11 mouse cellular contexts compared by ENCODE assay signal in the genomic region with DNA sequence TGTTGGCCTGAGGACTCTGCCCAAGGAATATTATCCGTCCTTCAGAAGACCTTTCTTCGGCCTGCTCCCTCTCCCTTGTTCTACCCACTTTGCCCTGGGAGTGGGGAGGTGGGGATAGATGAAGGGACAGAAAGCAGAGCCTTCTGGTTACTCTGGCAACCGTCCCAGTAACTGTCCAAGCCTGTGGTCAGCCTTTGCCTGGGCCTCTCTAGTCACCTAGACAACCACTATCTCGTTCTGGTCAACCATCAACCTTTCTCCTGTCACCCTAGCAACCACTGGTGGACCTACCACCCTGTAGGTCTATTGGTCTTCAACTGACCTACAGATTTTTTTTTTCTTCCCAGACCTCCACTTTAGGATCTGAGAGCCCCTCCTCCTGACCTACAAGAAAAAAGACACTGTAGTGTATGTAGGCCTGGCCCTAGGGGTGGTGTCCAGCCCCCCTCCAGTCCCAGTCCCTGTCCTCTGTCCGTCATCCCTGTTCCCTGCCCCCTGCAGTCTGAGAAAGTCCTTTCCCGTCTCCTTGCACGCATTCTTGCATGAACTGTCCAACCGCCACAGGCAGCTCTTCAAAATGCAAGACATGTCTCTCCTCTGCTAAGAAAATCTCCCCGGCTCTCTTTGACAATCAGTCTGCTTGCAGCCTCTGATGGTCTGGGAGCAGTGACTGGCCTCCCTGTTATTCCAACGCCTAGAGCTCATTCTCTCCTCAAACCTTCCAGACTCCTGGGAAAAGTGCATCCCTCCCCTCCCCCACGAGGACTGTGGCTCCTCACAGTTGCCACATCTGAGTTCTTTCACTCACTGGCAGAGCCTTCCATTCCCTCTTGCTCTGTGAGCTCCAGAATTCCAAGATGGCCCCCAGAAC. TPM values are rescaled to one million over a fixed set of nuclear protein-coding genes. Genes with fewer than 3 reads are reported as not detected.
DNase-seq lines count a peak whose midpoint lies in the region; ATAC-seq and TF ChIP-seq lines count a peak whose summit lies in the region.
"Had no signal": no experiment of that assay in that cellular context is flagged by ENCODE, and none has a peak within 500 bp of the region (broad histone marks: within the 10 kb centered on the region; RNA-seq: fewer than 3 reads in every experiment).

No protein-coding gene starts in this region.

- no peaks in the 10 kb centered on the region for H3K9me3 ChIP-seq in heart, embryonic 10.5 days
- no peaks in the 10 kb centered on the region for H3K9me3 ChIP-seq in hindbrain, postnatal 0 days (ENCODE audit: low read length)

- H3K9ac ChIP-seq in hindbrain, postnatal 0 days (replicated peaks; ENCODE audit: low read length): no peak overlapping the region

- 0 out of 2 replicates have a peak overlapping the region, but pooled peaks have one; percentile 25 for H3K27ac ChIP-seq in heart, embryonic 10.5 days
- peak overlapping the region; percentile 79 for H3K27ac ChIP-seq in hindbrain, postnatal 0 days

- H3K27me3 ChIP-seq in heart, embryonic 10.5 days (ENCODE audit: insufficient read depth, poor library complexity, severe bottlenecking): peaks cover 3% of the 10 kb centered on the region; the same call in 1 of the 2 replicates
- H3K27me3 ChIP-seq in hindbrain, postnatal 0 days (ENCODE audit: insufficient read depth, low read length): no peaks in the 10 kb centered on the region
- H3K27me3 ChIP-seq: CH12.LX had no signal

- H3K4me1 ChIP-seq in heart, embryonic 10.5 days: peaks cover 25% of the 10 kb centered on the region
- H3K4me1 ChIP-seq in hindbrain, postnatal 0 days (ENCODE audit: insufficient read depth, low read length): no peaks in the 10 kb centered on the region

- no peak overlapping the region for H3K4me2 ChIP-seq in hindbrain, postnatal 0 days (ENCODE audit: low read depth, low read length)

- peak; percentile 94 for ATAC-seq in hindbrain, postnatal 0 days
- no peak for ATAC-seq in activated CD4-positive, CD25-positive, alpha-beta regulatory T cell, adult 4 months

- no peak for TF ChIP-seq CTCF in hindbrain, postnatal 0 days (IDR thresholded peaks at IDR 0.05; ENCODE audit: low read depth)

- no peaks in the 10 kb centered on the region for H3K36me3 ChIP-seq in heart, embryonic 10.5 days
- H3K36me3 ChIP-seq in hindbrain, postnatal 0 days (ENCODE audit: insufficient read depth, low read length): no peaks in the 10 kb centered on the region

- WGBS in heart, embryonic 10.5 days: 41% methylated on average over 11 of the region's 11 CpGs
- 7% methylated on average over 11 of the region's 11 CpGs for WGBS in hindbrain, postnatal 0 days

- H3K4me3 ChIP-seq in heart, embryonic 10.5 days: no peak overlapping the region
- H3K4me3 ChIP-seq in hindbrain, postnatal 0 days (ENCODE audit: low read length): no peak overlapping the region

- no peak for DNase-seq in heart, embryonic 10.5 days (ENCODE audit: low spot score)
- no peak for DNase-seq in heart, adult 8-10 months (ENCODE audit: low spot score)
- DNase-seq in lung, postnatal 10 days: peak; percentile 38
- DNase-seq in lung, adult 18-20 months: no peak
- DNase-seq in hindbrain, postnatal 0 days (ENCODE audit: low spot score): peak; percentile 81
- DNase-seq in layer of hippocampus, postnatal 36 days: no peak
- DNase-seq in layer of hippocampus, adult 9-10 months (ENCODE audit: low spot score): no peak
- DNase-seq: adrenal gland, adult 8-10 months had no signal

RNA-seq across cellular contexts. Expression of a gene that starts 9.5 kb away (rescaled TPM):
- not detected in 2 replicates for polyA plus RNA-seq in heart, embryonic 10.5 days (2016; fragmentation: Nextera tagmentation; extraction: Ambion mirVana)
- total RNA-seq in heart, adult 8-10 months (2022): 1 to 10 TPM in 1 of 4 experiments, under 1 TPM in 3; 0.40 to 1.4 (median 0.69) TPM
- 0.31 and 0.61 TPM in 2 replicates for total RNA-seq in hindbrain, postnatal 0 days (2014; rRNA removed)
- 0.48 TPM in 2 replicates for polyA plus RNA-seq in hindbrain, postnatal 0 days (2015; fragmentation: Nextera tagmentation; extraction: Ambion mirVana)
- not detected for polyA plus RNA-seq in activated CD4-positive, CD25-positive, alpha-beta regulatory T cell, adult 4 months (2017; shearing (Covaris generic))
- total RNA-seq in layer of hippocampus, postnatal 36 days (2021): under 1 TPM; 0.23 to 0.75 TPM
- total RNA-seq: common myeloid progenitor, adult 5-6 weeks had no signal

RNA-seq across cellular contexts. Expression of a gene that starts 13.2 kb away (rescaled TPM):
- 5.7 and 13.7 TPM in 2 replicates for polyA plus RNA-seq in heart, embryonic 10.5 days (2016; fragmentation: Nextera tagmentation; extraction: Ambion mirVana)
- 10 to 100 TPM; 18.6 to 24.9 (median 21.6) TPM for total RNA-seq in heart, adult 8-10 months (2022)
- 56.3 and 68.1 TPM in 2 replicates for total RNA-seq in hindbrain, postnatal 0 days (2014; rRNA removed)
- polyA plus RNA-seq in hindbrain, postnatal 0 days (2015; fragmentation: Nextera tagmentation; extraction: Ambion mirVana): 5.8 and 6.5 TPM in 2 replicates
- not detected for polyA plus RNA-seq in activated CD4-positive, CD25-positive, alpha-beta regulatory T cell, adult 4 months (2017; shearing (Covaris generic))
- 1 to 10 TPM; 7.0 to 8.2 TPM for total RNA-seq in layer of hippocampus, postnatal 36 days (2021)

Comparison
In these comparisons a context has a peak if more than half of its experiments do, and no peak if none do; other contexts are left out.
1. DNase-seq: peak in lung, postnatal 10 days (single experiment) and hindbrain, postnatal 0 days (single experiment); none in heart, embryonic 10.5 days (single experiment), heart, adult 8-10 months (single experiment), lung, adult 18-20 months (0 of 2), layer of hippocampus, postnatal 36 days (0 of 2) and layer of hippocampus, adult 9-10 months (single experiment).